Mouse (Mus musculus) embryonic fibroblast, embryonic 13.5 days (primary cell): Measurements from ENCODE around the gene Dbp.

Experiments
- CTCF ChIP-seq: IDR thresholded peaks from 2 replicates; pipeline ENCODE4 v1.5.1; 2011; ENCODE audit warnings: mild to moderate bottlenecking, control low read depth, low read length, moderate library complexity, borderline replicate concordance; ENCODE audit not compliant: insufficient read depth
- POLR2A ChIP-seq: IDR thresholded peaks from 2 replicates; pipeline ENCODE4 v1.6.1; 2011; ENCODE audit warnings: low read depth, mild to moderate bottlenecking, control low read depth, low read length, moderate library complexity

DNA sequence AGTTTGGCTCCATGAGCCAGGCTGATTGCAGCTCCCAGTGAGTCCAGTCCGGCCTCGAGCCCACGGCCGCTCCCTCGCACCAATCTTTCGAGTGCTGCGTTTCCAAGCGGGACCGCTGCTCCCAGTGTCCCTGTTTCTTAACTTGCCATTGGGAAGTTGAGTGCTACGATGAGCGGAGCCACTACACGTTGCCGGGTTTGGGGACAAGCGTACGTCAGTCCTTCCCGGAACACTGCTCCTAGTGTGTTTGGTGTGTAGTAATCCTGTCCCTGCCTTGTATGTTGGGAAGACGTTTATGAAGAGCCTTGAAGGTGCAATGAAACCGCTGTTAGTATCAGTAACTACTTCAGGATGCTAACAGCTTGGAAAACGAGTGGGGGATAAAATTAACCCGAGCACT lies 13.4 kb downstream of the Dbp start:
- no peak for TF ChIP-seq POLR2A
- no peak for TF ChIP-seq CTCF
